Mouse (Mus musculus): ENCODE measurements around the gene Hist1h2an.
"Not testable (repeated sequence)": the region's sequence is repeated elsewhere in the genome, so short reads cannot be mapped to it uniquely, and the experiment has no call there.

Hist1h2an gene

GRCm38 (mm10) chr13:21786899-21787629, at the start of gene Hist1h2an, which contains the start of gene Hist1h2bp:
Gene Hist1h2an (minus strand): TSS chr13:21787218.
Gene Hist1h2bp (plus strand): TSS chr13:21787461.
- peak; percentile 84 to 87 for DNase-seq (ENCODE audit: low spot score in 2 of 2)

GRCm38 (mm10) chr13:21833461-21833860, 46.4 kb upstream of the Hist1h2an start, which contains the start of the genes Hist1h2ap and Hist1h2br:
Gene Hist1h2ap (minus strand): TSS chr13:21833507.
Gene Hist1h2br (plus strand): TSS chr13:21833743.
- not testable (repeated sequence) for DNase-seq (ENCODE audit: low spot score in 2 of 2)

GRCm38 (mm10) chr13:21831418-21832394, 44.7 kb upstream of the Hist1h2an start, which contains the start of gene Hist1h4n:
Gene Hist1h4n (minus strand): TSS chr13:21832196.
- peak; percentile 23 to 31 for DNase-seq (ENCODE audit: low spot score in 2 of 2)

DNA sequence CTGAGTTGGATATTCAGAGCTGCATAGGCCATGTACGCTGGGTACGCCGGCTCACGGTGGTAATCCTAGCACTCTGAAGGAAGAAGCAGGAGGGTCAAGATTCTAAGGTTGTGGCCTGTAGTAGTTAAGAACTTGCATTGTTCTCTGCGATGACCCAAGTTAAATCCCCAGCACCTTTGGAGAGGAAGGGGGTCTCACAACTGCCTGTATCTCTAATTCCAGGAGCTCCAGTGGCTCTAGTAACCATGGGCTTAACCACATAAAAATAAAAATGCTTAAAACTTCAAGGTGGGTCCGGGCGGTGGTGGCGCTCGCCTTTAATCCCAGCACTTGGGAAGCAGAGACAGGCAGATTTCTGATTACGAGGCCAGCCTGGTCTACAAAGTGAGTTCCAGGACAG, 43.3 kb upstream of the Hist1h2an start:
- DNase-seq (ENCODE audit: low spot score in 2 of 2) = no peak

- no peak for DNase-seq (ENCODE audit: low spot score in 2 of 2)
These were observed 41.5 kb upstream of the Hist1h2an start for GRCm38 (mm10) chr13:21828511-21828910.

DNA sequence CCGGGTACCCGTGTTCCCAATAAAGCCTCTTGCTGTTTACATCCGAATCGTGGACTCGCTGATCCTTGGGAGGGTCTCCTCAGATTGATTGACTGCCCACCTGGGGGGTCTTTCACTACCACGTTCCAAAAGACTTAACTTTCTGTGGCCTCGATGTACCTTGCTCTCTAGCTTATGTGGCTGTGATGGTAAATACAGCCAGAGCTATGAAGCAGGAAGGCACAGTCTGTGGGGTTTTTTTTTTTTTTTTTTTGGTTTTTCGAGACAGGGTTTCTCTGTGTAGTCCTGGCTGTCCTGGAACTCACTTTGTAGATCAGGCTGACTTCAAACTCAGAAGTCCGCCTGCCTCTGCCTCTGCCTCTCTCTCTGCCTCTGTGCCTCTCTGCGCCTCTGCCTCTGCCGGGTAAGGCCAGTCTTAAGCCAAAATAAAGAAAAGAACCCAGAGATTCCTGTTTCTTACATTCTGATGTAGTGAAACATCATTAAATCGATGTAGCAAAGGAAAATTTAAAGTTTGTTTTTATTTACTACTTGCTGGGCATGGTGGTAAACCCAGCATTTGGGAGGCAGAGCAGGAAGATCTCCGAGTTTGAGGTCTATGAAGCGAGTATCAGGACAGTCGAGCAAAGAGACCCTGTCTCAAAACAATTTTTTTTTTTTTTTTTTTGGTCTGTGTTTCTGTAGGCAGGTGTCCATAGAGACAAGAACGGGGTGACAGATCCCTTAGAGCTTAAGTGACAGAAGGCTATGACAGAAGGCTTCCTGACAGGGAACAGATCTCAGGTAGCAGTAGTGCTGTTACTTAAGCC, 33.3 kb upstream of the Hist1h2an start:
- not testable (repeated sequence) for DNase-seq (ENCODE audit: low spot score in 2 of 2)

DNA sequence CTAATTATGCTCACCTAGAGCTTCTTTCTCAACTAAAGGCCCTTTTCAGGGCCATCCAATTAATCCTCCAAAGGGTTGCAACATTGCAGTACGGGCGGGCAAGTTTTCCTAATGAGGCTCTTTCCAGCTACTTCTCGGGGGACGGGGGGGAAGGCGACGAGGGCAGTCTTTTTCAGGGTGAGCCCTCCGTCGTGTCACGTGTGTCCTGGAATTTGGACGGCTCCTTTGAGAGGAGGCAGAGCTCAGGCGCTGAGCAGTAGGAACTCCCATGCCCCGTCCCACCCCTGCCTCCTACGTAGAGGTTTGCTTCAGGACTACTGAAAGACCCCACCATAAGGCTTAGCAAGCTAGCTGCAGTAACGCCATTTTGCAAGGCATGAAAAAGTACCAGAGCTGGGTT, 25.1 kb upstream of the Hist1h2an start:
- not testable (repeated sequence) for DNase-seq (ENCODE audit: low spot score in 2 of 2)

DNA sequence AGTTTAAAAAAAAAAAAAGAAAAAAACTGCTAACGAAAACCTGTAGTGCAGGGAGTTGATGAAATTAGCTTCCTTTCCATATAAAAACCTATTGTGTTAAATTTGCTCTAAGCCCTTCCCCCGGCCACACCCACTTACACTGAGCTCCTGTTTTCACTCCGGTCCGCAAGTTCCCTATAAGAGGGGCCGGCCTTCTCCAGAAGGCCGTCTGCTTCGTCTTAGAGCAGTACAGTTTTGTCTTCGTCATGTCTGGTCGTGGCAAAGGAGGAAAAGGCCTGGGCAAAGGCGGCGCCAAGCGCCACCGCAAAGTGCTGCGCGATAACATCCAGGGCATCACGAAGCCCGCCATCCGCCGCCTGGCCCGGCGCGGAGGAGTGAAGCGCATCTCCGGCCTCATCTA, 24.5 kb upstream of the Hist1h2an start, which contains the start of gene Hist1h4m:
TSS of gene Hist1h4m (plus strand) at position 208 of the 400 bp plus-strand sequence.
- peak in 1 of 2 experiments; percentile 44 for DNase-seq (ENCODE audit: low spot score in 2 of 2)

DNA sequence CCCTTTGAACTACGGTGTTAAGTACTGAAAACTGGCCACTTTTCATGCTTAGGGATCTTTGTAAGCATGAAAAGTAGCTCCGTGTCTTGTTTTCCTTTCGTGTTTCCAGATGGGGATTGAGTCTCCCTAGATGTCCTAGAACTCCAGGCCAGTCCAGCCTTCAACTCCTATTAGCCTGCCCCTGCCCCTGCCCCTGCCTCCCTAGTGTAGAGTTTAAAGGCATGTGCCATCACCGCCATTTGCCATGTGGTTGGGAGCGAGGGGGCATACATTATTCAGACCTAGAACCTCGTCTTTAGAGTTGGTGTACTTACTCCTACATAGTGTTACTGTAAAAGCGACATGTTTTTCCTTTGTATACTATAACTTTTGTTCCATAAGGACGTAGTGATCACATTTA, 24.1 kb upstream of the Hist1h2an start:
- not testable (repeated sequence) for DNase-seq (ENCODE audit: low spot score in 2 of 2)

- not testable (repeated sequence) for DNase-seq (ENCODE audit: low spot score in 2 of 2)
These were observed 23.1 kb upstream of the Hist1h2an start, which contains the start of the genes Hist1h2bq and Hist1h2ao for GRCm38 (mm10) chr13:21810073-21810472. Gene Hist1h2bq (minus strand): TSS chr13:21810197. Gene Hist1h2ao (plus strand): TSS chr13:21810465.

DNA sequence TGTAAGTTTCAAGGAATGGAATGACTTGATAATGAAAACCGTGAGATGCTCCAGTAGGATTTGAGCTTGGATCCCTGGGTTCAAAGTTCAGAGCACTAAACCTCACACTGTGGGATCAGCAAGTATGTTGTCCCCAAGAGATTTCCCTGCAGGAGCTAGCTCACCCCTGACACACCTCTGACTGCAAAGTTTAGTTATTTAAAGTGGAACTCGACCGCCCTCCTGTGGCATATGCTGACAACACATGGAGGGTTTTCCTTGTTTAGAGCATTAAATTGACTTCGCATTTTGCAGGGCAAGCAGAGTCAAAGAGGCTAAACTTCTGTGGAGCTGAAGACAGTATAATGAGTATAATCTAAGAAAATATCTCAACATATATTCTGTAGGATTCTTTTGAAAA, 16.0 kb upstream of the Hist1h2an start:
- not testable (repeated sequence) for DNase-seq (ENCODE audit: low spot score in 2 of 2)

GRCm38 (mm10) chr13:21797163-21797562, 10.1 kb upstream of the Hist1h2an start:
- DNase-seq (ENCODE audit: low spot score in 2 of 2) = not testable (repeated sequence)

- DNase-seq (ENCODE audit: low spot score in 2 of 2) = no peak
These were observed 8.6 kb upstream of the Hist1h2an start for GRCm38 (mm10) chr13:21795584-21795983.

DNA sequence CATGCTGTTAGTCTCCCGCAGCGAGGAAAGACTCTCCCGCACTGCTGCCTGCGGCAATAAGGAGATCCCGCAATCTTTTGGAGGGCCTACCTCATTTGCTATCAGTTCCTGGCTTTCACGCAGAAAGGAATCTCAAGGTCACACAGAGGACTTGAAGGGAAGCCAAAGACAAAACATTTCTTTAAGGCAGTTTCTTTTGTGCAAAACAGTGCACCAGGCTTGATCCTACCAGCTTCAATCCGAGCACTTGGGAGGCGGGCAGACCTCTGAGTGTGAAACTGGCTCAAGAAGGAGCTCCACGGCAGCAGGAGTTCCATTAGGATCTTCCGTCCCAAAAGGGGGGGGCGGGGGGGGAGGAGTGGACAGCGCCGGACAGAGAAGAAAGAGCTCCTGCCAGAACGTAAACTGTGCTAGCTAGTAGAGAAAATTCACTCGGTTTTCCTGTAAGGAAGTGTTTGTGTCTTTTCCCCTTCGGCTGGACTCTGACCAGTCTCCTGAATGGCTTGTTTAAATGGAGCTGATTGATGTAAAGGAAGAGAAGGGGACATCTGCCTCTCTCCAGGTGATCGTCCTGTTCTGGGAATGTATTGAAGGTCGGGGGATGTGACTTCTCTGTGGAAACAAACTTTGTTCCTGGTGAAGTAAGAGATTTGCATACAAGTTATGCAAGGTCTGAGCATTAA, 3.7 kb upstream of the Hist1h2an start:
- no peak for DNase-seq (ENCODE audit: low spot score in 2 of 2)

- no peak for DNase-seq (ENCODE audit: low spot score in 2 of 2)
These were observed 2.9 kb upstream of the Hist1h2an start for GRCm38 (mm10) chr13:21789925-21790324.

GRCm38 (mm10) chr13:21787760-21788593, 959 bp upstream of the Hist1h2an start:
- DNase-seq (ENCODE audit: low spot score in 2 of 2) = no peak

DNA sequence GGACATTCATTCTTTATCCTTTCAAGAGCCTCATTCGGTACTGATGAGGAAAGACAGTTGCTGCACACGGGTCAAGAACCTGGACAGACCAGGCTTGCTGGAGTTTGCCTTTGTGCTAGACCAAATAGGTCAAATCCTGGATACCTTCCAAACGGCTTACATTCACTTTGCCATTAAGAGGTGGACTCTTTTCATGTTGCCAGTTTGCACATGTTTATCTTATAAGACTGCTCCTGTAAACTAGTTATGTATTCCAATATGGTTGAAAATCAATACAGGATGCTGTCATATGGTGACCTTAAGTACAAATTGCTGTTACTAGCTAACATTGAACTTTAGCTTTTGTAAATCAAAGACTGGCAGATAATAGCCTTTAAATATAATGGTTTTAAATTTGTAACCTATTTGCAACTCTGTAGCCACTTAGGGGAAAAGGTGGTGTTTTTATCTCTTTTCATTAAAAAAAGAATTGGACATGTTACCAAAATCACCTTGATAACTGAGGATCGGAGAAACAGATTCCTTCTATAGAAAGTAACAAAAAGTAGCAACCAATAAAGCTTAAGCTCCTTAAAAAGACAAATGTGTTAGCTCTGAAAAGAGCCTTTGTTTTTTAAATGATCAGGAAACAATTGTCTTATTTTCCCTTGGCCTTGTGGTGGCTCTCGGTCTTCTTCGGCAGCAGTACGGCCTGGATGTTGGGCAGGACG, 674 bp downstream of the Hist1h2an start:
- no peak for DNase-seq (ENCODE audit: low spot score in 2 of 2)

- no peak for DNase-seq (ENCODE audit: low spot score in 2 of 2)
These were observed 2.7 kb downstream of the Hist1h2an start for GRCm38 (mm10) chr13:21784311-21784710.

DNA sequence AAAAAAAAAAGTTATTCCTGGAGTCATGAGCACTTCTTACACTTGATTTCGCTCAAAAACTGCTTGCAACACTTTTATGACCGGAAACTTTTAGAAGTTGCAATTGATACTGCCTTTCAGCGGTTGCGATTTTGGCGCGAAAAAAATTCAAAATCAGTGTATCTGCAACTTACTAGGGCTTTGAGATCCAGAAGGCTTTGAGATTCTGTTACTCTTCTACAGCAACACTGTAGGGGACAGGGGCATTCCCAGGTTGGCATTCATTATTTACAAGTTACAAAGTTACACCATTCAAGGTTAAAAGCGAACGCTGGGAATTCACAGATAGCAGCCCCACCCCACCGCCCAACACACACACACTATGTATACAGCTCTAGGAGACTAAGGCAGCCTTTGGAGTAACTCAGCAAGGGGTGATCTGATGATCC, 3.3 kb downstream of the Hist1h2an start:
- DNase-seq (ENCODE audit: low spot score in 2 of 2) = peak in 1 of 2 experiments; percentile 1

Measured in urinary bladder, postnatal 36 days (tissue).